In the genomic region with DNA sequence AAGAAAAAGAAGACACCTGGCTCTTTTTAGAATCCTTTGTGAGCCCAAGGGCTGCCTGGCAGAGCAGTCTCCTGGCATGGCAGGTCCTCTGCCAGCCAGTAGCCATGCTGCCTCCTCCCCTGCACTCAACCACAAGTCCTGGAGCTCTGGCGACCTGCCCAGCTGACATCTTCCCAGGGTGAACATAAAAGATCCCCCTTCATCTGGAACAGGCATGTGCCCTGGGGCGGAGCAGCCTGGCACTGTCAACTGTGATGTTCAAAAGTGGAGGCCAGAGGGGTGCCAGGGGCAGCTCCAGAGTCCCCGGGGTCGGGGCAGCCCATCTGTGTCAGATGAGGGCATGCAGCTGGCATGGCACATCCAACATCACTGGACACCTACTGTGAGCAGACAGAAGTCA, we compare ENCODE assay signal across 14 mouse cellular contexts. TPM values are rescaled to one million over a fixed set of nuclear protein-coding genes. Genes with fewer than 3 reads are reported as not detected.
"Had no signal": no experiment of that assay in that cellular context is flagged by ENCODE, and none has a peak within 500 bp of the region (broad histone marks: within the 10 kb centered on the region; RNA-seq: fewer than 3 reads in every experiment).

No protein-coding gene starts in this region.

- H3K27ac ChIP-seq: limb, embryonic 12.5 days; liver, embryonic 13.5 days; lung, embryonic 15.5 days; macrophage; midbrain, embryonic 15.5 days; stomach, postnatal 0 days had no signal

- H3K4me3 ChIP-seq: left cerebral cortex, adult 2 months; limb, embryonic 12.5 days; liver, embryonic 13.5 days; lung, embryonic 15.5 days; megakaryocyte, embryonic 14.5 days had no signal

- DNase-seq: kidney, postnatal 25 days; liver; liver, embryonic 13.5 days; liver, postnatal 0 days; lung, postnatal 14 days; right cerebral cortex, postnatal 25 days; thymus, postnatal 4 days had no signal

RNA-seq across cellular contexts. Expression of a gene that starts 1.4 kb away (rescaled TPM):
- polyA plus RNA-seq: liver, embryonic 13.5 days had no signal

RNA-seq across cellular contexts. Expression of a gene that starts 26.2 kb away (rescaled TPM):
- polyA plus RNA-seq: macrophage had no signal
